Mouse (Mus musculus) olfactory bulb, adult 2 months (tissue): ENCODE measurements around the gene Grm7.

ENCODE experiments used
- CTCF ChIP-seq: fragments of 200-500 bp; IDR thresholded peaks from 2 replicates; pipeline ENCODE4 v1.5.1; 2012; ENCODE audit warnings: low read depth, mild to moderate bottlenecking, low read length, moderate library complexity; ENCODE audit not compliant: insufficient read depth
- POLR2A ChIP-seq: fragments of 200-500 bp; IDR thresholded peaks from 2 replicates; pipeline ENCODE4 v1.6.1; 2012; ENCODE audit warnings: mild to moderate bottlenecking, low read depth, low read length, moderate library complexity; ENCODE audit not compliant: insufficient read depth

GRCm38 (mm10) chr6:111303912-111304555, 658.7 kb downstream of the Grm7 start:
- no peak for TF ChIP-seq CTCF
- no peak for TF ChIP-seq POLR2A
